Mouse (Mus musculus): ENCODE results near the gene Slc22a15. TPM values are rescaled to one million over a fixed set of nuclear protein-coding genes. Genes with fewer than 3 reads are reported as not detected.

The Slc22a15 gene
- total RNA-seq, 1 experiment: 0.76 TPM

- Histone ChIP-seq H3K9me3 (ENCODE audit: control insufficient read depth, insufficient read depth, low read depth, low read length) (no peaks in the 10 kb centered on the region), H3K4me1 (ENCODE audit: control insufficient read depth in 2 of 2, insufficient read depth in 2 of 2, low read length in 2 of 2, poor library complexity in 1 of 2) (peaks cover 0 to 21% of the 10 kb centered on the region in 2 experiments; a peak in 3 of 4 replicates), H3K27ac (ENCODE audit: insufficient read depth, low read depth, low read length, poor library complexity, severe bottlenecking) (no peak overlapping the region), H3K36me3 (ENCODE audit: control insufficient read depth, insufficient read depth, low read length, poor library complexity, severe bottlenecking) (no peaks in the 10 kb centered on the region), H3K4me3 (ENCODE audit: insufficient read depth in 1 of 2, low read depth in 1 of 2, low read length in 2 of 2, poor library complexity in 1 of 2, severe bottlenecking in 1 of 2) (no peak overlapping the region), H3K9ac (ENCODE audit: insufficient read depth, low read depth, low read length, poor library complexity, severe bottlenecking) (no peak overlapping the region)
- TF ChIP-seq HCFC1 (IDR thresholded peaks at IDR 0.05; ENCODE audit: borderline replicate concordance, insufficient read depth, low read length) (no peak), ZNF384 (IDR thresholded peaks at IDR 0.05; ENCODE audit: low read depth, low read length) (no peak), ZC3H11A (IDR thresholded peaks at IDR 0.05; ENCODE audit: borderline replicate concordance, low read depth, low read length) (no peak), MAFK (IDR thresholded peaks at IDR 0.05; ENCODE audit: insufficient read depth, low read depth, low read length) (no peak), CHD2 (IDR thresholded peaks at IDR 0.05; ENCODE audit: low read depth, low read length) (no peak)
- DNase-seq (ENCODE audit: low read depth, low spot score): no peak
- in situ Hi-C loops (cut with MboI; ENCODE audit: low sequenced_read_pairs in 2 of 2, unreplicated experiment in 2 of 2): loop anchor here in 1 of 2 experiments (25.0 kb wide), 2 partner anchors 495 to 845 kb away; partner anchors contain the start of gene Ttf2
These were observed 117.3 kb downstream of the Slc22a15 start for GRCm38 (mm10) chr3:101806941-101807340.

DNA sequence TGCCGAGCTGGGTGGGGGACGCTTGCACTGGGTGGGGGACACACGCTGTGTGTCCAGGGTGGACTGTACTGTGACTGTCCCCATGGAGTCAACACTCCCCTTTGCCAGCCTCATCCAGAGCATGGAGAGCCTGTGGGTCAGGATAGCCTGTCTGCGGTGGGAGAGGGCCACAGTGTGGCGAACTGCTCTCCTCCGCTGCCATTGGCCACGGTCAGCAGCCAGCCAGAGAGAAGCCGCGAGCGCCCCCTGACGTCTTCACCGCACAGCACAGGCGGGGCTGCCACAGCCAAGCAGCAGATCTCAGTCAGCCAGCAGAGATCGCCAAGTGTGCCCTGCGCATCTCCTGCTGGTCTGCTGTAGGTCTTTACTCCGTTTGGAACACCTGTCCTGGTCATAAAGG, 118.1 kb downstream of the Slc22a15 start:
- in situ Hi-C loops (cut with MboI; ENCODE audit: low sequenced_read_pairs in 2 of 2, unreplicated experiment in 2 of 2): loop anchor here in 1 of 2 experiments (25.0 kb wide), 2 partner anchors 494 to 844 kb away; partner anchors contain the start of gene Ttf2
- no peak for TF ChIP-seq HCFC1 (IDR thresholded peaks at IDR 0.05; ENCODE audit: borderline replicate concordance, insufficient read depth, low read length)
- no peak for TF ChIP-seq MAFK (IDR thresholded peaks at IDR 0.05; ENCODE audit: insufficient read depth, low read depth, low read length)
- no peak for TF ChIP-seq ZNF384 (IDR thresholded peaks at IDR 0.05; ENCODE audit: low read depth, low read length)
- no peak for TF ChIP-seq CHD2 (IDR thresholded peaks at IDR 0.05; ENCODE audit: low read depth, low read length)
- peak; percentile 70 for TF ChIP-seq ZC3H11A (IDR thresholded peaks at IDR 0.05; ENCODE audit: borderline replicate concordance, low read depth, low read length)
- DNase-seq (ENCODE audit: low read depth, low spot score): peak; percentile 67
- Histone ChIP-seq H3K4me3 (ENCODE audit: insufficient read depth in 1 of 2, low read depth in 1 of 2, low read length in 2 of 2, poor library complexity in 1 of 2, severe bottlenecking in 1 of 2) (no peak overlapping the region), H3K9me3 (ENCODE audit: control insufficient read depth, insufficient read depth, low read depth, low read length) (no peaks in the 10 kb centered on the region), H3K36me3 (ENCODE audit: control insufficient read depth, insufficient read depth, low read length, poor library complexity, severe bottlenecking) (no peaks in the 10 kb centered on the region), H3K27ac (ENCODE audit: insufficient read depth, low read depth, low read length, poor library complexity, severe bottlenecking) (no peak overlapping the region), H3K9ac (ENCODE audit: insufficient read depth, low read depth, low read length, poor library complexity, severe bottlenecking) (no peak overlapping the region), H3K4me1 (ENCODE audit: control insufficient read depth in 2 of 2, insufficient read depth in 2 of 2, low read length in 2 of 2, poor library complexity in 1 of 2) (peaks cover 0 to 23% of the 10 kb centered on the region in 2 experiments; a peak in 3 of 4 replicates)

Other genes with a start within 250 kb of the Slc22a15 start
- gene Mab21l3, start 75.5 kb downstream of the Slc22a15 start, total RNA-seq (2012; rRNA removed): 1.9 and 2.7 TPM in 2 replicates
- not detected in 2 replicates for gene Nhlh2, start 85.6 kb upstream of the Slc22a15 start, total RNA-seq (2012; rRNA removed)
- gene Casq2, start 162.0 kb upstream of the Slc22a15 start, total RNA-seq (2012; rRNA removed): 0.54 and 1.3 TPM in 2 replicates